Mouse (Mus musculus) B cell, adult 62 days (primary cell): ENCODE results near the gene Mrps35. TPM values are rescaled to one million over a fixed set of nuclear protein-coding genes. Genes with fewer than 3 reads are reported as not detected.

ENCODE experiments used
- total RNA-seq: library from RNA; stranded (reverse); gene quantifications from 4 replicates; pipeline ENCODE4 v1.2.4, GENCODE M21; 2023

The Mrps35 gene
- 38.3 to 47.6 TPM (median 40.8 TPM) in 4 replicates for total RNA-seq

DNA sequence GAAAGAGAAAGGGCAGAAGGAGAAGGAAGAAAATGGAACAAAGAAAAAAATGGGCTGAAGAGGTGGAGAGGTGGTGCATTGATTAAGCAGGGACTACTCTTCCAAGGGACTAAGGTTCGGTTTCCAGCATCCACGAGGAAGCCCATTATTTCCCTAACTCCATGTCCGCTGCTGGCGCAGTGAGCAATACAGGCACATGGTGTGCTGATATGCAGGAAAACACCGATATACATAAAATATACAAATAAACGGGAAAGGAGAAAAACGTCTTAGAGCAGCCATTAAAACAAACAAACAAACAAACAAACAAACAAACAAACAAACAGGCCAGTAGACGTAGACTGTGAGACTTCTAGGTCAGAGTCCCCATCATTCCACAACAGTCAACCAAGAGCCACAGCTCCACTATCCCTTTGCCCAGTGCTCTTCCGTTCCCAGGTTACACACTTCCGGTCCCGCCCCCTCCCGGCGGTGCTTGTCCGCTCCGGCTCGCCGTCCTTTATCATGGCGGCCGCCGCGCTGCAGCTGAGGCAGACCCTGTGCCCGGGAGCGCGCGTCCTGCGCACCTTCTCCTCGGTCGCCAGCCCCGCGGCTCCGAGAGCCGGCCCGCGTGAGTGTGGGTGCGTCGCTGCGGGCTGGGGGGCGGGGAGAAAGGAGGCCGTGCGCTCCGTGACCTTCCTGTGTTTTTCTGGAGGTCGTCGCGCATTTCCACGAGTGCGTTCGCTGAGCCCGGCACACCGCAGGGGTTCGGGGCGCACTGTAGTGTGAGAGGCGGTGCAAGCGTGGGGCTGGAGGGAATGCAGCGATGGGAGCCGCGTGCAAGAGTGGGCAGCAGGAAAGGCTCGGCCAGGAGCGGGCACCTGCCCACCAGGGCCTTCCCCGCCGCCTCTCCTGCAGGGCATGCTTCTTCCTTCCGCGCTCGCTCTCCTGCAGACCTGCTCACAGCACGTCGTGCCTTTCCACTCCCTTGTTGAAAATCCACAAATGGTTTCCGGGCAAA lies at the start of gene Mrps35:
Mrps35 (plus strand) TSS at position 474 of the 1,000 bp plus-strand sequence.

DNA sequence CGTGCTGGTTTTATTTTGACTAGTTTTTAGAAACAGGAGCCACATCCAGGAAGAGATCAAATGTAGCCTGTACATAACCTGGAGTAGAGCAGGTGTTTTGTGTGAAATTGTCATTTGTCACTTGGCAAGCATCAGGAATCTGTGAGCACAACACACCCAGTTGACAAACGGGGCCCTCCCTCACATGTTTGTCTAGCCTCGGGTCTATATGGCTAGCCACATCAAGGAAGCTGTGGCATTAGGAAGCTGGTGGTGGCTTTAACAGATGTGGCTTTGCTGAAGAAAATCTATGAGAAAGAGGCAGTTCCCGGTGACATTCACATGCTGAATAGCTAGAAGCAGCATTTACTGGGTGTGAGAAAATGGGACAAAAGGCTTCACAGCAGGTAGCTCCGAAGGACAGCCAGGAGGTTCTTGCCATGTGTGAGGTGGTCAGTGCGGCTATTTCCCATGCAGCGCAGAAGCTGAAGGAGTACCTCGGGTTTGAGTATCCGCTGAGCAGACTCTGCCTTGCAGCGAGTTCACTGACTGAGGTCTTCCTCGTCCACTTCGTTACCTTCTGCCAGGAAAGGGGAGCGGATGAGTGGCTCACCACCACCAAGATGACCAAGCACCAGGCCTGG lies 10.2 kb upstream of the Mrps35 start, which contains the start of gene Rep15:
Rep15 (plus strand) TSS at position 282 of the 623 bp plus-strand sequence.

DNA sequence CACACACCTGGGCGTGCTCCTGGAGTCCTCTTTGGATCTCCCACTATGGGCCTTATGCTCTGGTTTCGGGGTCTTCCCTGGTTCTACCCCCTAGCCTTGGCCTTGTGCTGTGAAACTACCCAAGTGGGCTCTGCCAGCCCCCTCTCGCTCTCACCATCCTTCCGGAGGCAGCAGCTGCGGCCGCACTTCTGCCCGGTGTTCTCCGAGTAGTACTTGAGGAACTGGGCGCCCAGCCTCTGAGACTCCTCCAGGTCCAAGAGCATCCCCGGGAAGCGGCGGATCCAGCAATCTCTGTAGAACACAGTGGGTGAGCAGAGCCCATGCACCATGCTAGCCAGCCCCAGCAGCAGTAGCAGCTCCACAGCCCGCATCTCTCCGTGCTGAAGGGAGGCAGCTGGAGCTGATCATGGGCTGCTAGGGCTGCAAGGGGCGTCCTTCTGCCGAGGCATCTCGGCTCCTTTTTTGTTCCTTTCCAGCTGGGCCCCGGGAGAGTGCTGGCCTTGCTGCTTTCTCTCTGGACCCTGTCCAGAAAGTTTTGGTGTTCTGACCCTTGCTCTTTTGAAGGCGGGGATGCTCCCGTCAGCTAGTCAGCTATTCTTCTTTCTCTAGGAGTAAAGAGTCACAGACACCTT lies 44.1 kb downstream of the Mrps35 start, which contains the start of gene Mansc4:
Mansc4 (minus strand) TSS at position 439 of the 632 bp plus-strand sequence.

DNA sequence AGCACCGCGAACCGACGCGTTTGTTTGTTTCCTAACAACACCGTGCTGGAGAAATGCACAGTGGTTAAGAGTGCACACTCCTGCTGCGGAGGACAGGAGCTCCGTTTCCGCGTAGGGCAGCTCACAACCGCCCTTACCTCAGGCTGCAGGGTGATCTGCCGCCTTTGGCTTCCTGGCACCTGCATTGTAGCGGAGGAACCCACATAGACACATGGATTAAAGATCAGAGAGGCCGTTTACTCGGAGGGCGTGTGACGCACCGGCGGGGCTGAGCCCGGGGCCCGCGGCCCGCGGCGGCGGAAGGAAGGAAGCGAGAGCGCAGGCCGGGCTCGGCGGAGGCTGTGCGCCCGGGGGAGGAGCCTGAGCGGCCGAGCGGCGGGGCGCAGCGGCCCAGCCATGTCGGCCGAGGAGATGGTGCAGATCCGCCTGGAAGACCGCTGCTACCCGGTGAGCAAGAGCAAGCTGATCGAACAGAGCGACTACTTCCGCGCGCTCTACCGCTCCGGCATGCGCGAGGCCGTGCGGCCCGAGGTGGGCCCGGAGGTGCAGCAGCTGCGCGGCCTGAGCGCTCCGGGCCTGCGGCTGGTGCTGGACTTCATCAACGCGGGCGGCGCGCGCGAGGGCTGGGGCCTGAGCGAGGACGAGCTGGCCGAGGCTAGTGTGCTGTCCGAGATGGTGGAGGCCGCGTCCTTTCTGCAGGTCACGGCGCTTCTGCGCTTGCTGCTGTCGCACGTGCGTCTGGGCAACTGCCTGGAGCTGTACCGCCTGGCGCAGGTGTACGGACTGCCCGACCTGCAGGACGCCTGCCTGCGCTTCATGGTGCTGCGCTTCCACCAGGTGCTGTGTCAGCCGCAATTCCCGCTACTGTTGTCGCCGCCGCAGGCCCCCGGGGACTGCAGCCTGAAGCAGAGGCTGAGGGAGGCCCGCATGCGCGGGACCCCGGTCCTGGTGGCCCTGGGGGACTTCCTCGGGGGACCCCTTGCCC lies 48.9 kb downstream of the Mrps35 start, which contains the start of gene Klhl42:
Klhl42 (plus strand) TSS at position 244 of the 985 bp plus-strand sequence.

Other genes starting within 250 kb of the Mrps35 start
- gene Arntl2, start 246.7 kb upstream of the Mrps35 start, total RNA-seq: 0.40 TPM in 1 of 4 replicates, not detected in the others
- gene Smco2, start 192.7 kb upstream of the Mrps35 start, total RNA-seq: not detected in 4 replicates
- gene Ppfibp1, start 154.3 kb upstream of the Mrps35 start, total RNA-seq: 12.3 to 16.8 TPM (median 13.9 TPM) in 4 replicates
- not detected in 4 replicates for gene 1700034J05Rik, start 88.3 kb upstream of the Mrps35 start, total RNA-seq
- 0.56 to 1.3 TPM (median 0.58 TPM) in 3 of 4 replicates, not detected in the other for gene Rep15, start 10.2 kb upstream of the Mrps35 start, total RNA-seq
- gene Mansc4, start 44.3 kb downstream of the Mrps35 start, total RNA-seq: not detected in 4 replicates
- 8.3 to 8.9 TPM (median 8.4 TPM) in 4 replicates for gene Klhl42, start 48.6 kb downstream of the Mrps35 start, total RNA-seq
- gene Pthlh, start 221.4 kb downstream of the Mrps35 start, total RNA-seq: not detected in 4 replicates